Mouse (Mus musculus) forebrain, embryonic 16.5 days (tissue): Measurements from ENCODE around the gene Fads3. TPM values are rescaled to one million over a fixed set of nuclear protein-coding genes. Genes with fewer than 3 reads are reported as not detected.
A peak's percentile ranks its signal among the peaks of the same experiment; 100 is the strongest.

Experiments
- ATAC-seq: fragments of 200-750 bp; cut with Nextera tagmentation; 2 replicates; pipeline ENCODE4 v1.8.0; 2017; ENCODE audit warnings: mild to moderate bottlenecking, moderate library complexity
- H3K27ac ChIP-seq: fragments of 300-500 bp; sonication (generic); 2 replicates; pipeline ENCODE4 v1.5.1; 2014; ENCODE audit warnings: low read length, control low read depth
- H3K27me3 ChIP-seq: fragments of 300-500 bp; sonication (generic); replicated peaks from 2 replicates; pipeline ENCODE4 v1.6.1; 2014; ENCODE audit warnings: low read length; ENCODE audit not compliant: control insufficient read depth, insufficient read depth
- H3K36me3 ChIP-seq: fragments of 300-500 bp; sonication (generic); 2 replicates; pipeline ENCODE4 v1.6.1; 2014; ENCODE audit not compliant: control insufficient read depth, insufficient read depth
- H3K4me1 ChIP-seq: fragments of 300-500 bp; sonication (generic); replicated peaks from 2 replicates; pipeline ENCODE4 v1.6.1; 2014; ENCODE audit warnings: low read length; ENCODE audit not compliant: control insufficient read depth, insufficient read depth
- H3K4me2 ChIP-seq: fragments of 300-500 bp; sonication (generic); 2 replicates; pipeline ENCODE4 v1.6.1; 2014; ENCODE audit warnings: mild to moderate bottlenecking, low read length, control low read depth
- H3K4me3 ChIP-seq: fragments of 300-500 bp; sonication (generic); replicated peaks from 2 replicates; pipeline ENCODE4 v1.5.1; 2014; ENCODE audit warnings: mild to moderate bottlenecking, low read length, control low read depth
- H3K9ac ChIP-seq: fragments of 300-500 bp; sonication (generic); replicated peaks from 2 replicates; pipeline ENCODE4 v1.6.1; 2014; ENCODE audit warnings: low read depth, low read length, control low read depth
- H3K9me3 ChIP-seq: fragments of 300-500 bp; sonication (generic); 2 replicates; pipeline ENCODE4 v1.6.1; 2016; ENCODE audit warnings: low read length; ENCODE audit not compliant: control insufficient read depth
- WGBS: fragments of 180-500 bp; shearing (Covaris S2); extraction: QIAGEN DNeasy Blood & Tissue Kit; methylation state at CpG from one replicate; pipeline ENCODE4 v1.1.7; 2014; 5-methylcytosine and 5-hydroxymethylcytosine counted together
- polyA plus RNA-seq: library from polyadenylated mRNA; unstranded; fragments of >200 nt; fragmentation: Nextera tagmentation; extraction: Ambion mirVana; gene quantifications from 2 replicates; pipeline ENCODE4 v1.2.1, GENCODE M21; 2015

Gene Fads3
- polyA plus RNA-seq, 1 experiment from 2014 or later, result 20.9 TPM

- Histone ChIP-seq H3K27ac (no peak overlapping the region), H3K27me3 (no peaks in the 10 kb centered on the region), H3K4me1 (peaks cover 21% of the 10 kb centered on the region), H3K36me3 (no peaks in the 10 kb centered on the region), H3K9ac (no peak overlapping the region; the same call in 1 of the 2 replicates), H3K4me2 (peak overlapping the region; percentile 97), H3K9me3 (no peaks in the 10 kb centered on the region), H3K4me3 (peak overlapping the region; percentile 78)
- ATAC-seq, result no peak
- WGBS, result 89% methylated on average over 4 of the region's 4 CpGs
These were observed 1.4 kb downstream of the Fads3 start for GRCm38 (mm10) chr19:10042816-10043215.

- Histone ChIP-seq H3K9ac (no peak overlapping the region), H3K9me3 (no peaks in the 10 kb centered on the region), H3K27me3 (no peaks in the 10 kb centered on the region), H3K36me3 (no peaks in the 10 kb centered on the region), H3K27ac (no peak overlapping the region), H3K4me3 (no peak overlapping the region), H3K4me1 (peaks cover 21% of the 10 kb centered on the region), H3K4me2 (no peak overlapping the region)
- ATAC-seq, result no peak
These were observed 2.3 kb downstream of the Fads3 start for GRCm38 (mm10) chr19:10043643-10044042.

GRCm38 (mm10) chr19:10045707-10046106 is 4.3 kb downstream of the Fads3 start:
- WGBS, result 75% methylated on average over 2 of the region's 2 CpGs
- H3K27me3 ChIP-seq, result no peaks in the 10 kb centered on the region

GRCm38 (mm10) chr19:10046346-10046745 is 5.0 kb downstream of the Fads3 start:
- ATAC-seq, result no peak
- WGBS, result 73% methylated on average over 4 of the region's 4 CpGs

More at GRCm38 (mm10) chr19:10045707-10046106, 4.3 kb downstream of the Fads3 start:
- Histone ChIP-seq H3K4me3 (no peak overlapping the region), H3K27ac (no peak overlapping the region), H3K4me2 (no peak overlapping the region), H3K9ac (no peak overlapping the region), H3K9me3 (no peaks in the 10 kb centered on the region), H3K36me3 (no peaks in the 10 kb centered on the region), H3K4me1 (peaks cover 16% of the 10 kb centered on the region)
- ATAC-seq, result no peak

GRCm38 (mm10) chr19:10046983-10047382 is 5.6 kb downstream of the Fads3 start:
- Histone ChIP-seq H3K27me3 (no peaks in the 10 kb centered on the region), H3K4me1 (peaks cover 7% of the 10 kb centered on the region), H3K9ac (no peak overlapping the region), H3K4me2 (no peak overlapping the region), H3K4me3 (no peak overlapping the region), H3K27ac (no peak overlapping the region), H3K9me3 (no peaks in the 10 kb centered on the region), H3K36me3 (no peaks in the 10 kb centered on the region)
- ATAC-seq, result no peak
- WGBS, result 45% methylated on average over 3 of the region's 3 CpGs

More at GRCm38 (mm10) chr19:10046346-10046745, 5.0 kb downstream of the Fads3 start:
- Histone ChIP-seq H3K36me3 (no peaks in the 10 kb centered on the region), H3K4me1 (peaks cover 9% of the 10 kb centered on the region), H3K4me2 (no peak overlapping the region), H3K9me3 (no peaks in the 10 kb centered on the region), H3K4me3 (no peak overlapping the region), H3K9ac (no peak overlapping the region), H3K27me3 (no peaks in the 10 kb centered on the region), H3K27ac (no peak overlapping the region)

- ATAC-seq, result no peak
- Histone ChIP-seq H3K4me1 (no peaks in the 10 kb centered on the region), H3K36me3 (no peaks in the 10 kb centered on the region), H3K27me3 (no peaks in the 10 kb centered on the region), H3K9me3 (no peaks in the 10 kb centered on the region), H3K4me3 (no peak overlapping the region), H3K9ac (no peak overlapping the region), H3K4me2 (no peak overlapping the region), H3K27ac (no peak overlapping the region)
These were observed 8.2 kb downstream of the Fads3 start for GRCm38 (mm10) chr19:10049533-10049932.

GRCm38 (mm10) chr19:10050438-10050837 is 9.1 kb downstream of the Fads3 start:
- no peak for ATAC-seq
- H3K27ac ChIP-seq, result no peak overlapping the region
- no peak overlapping the region for H3K9ac ChIP-seq
- H3K4me3 ChIP-seq, result no peak overlapping the region
- H3K27me3 ChIP-seq, result no peaks in the 10 kb centered on the region
- 81% methylated on average over 2 of the region's 2 CpGs for WGBS
- H3K4me2 ChIP-seq, result no peak overlapping the region
- H3K9me3 ChIP-seq, result no peaks in the 10 kb centered on the region
- H3K36me3 ChIP-seq, result 0 out of 2 replicates have a peak, but pooled peaks cover 2% of the 10 kb centered on the region
- H3K4me1 ChIP-seq, result no peaks in the 10 kb centered on the region

GRCm38 (mm10) chr19:10052698-10053097 is 11.3 kb downstream of the Fads3 start:
- WGBS, result 93% methylated on average over 4 of the region's 4 CpGs
- no peak overlapping the region for H3K4me2 ChIP-seq
- H3K27ac ChIP-seq, result no peak overlapping the region
- ATAC-seq, result no peak
- no peaks in the 10 kb centered on the region for H3K4me1 ChIP-seq
- no peak overlapping the region for H3K4me3 ChIP-seq
- no peaks in the 10 kb centered on the region for H3K9me3 ChIP-seq
- no peaks in the 10 kb centered on the region for H3K27me3 ChIP-seq
- H3K36me3 ChIP-seq, result peaks cover 3% of the 10 kb centered on the region; the same call in 1 of the 2 replicates
- H3K9ac ChIP-seq, result no peak overlapping the region

- WGBS, result 92% methylated on average over 10 of the region's 10 CpGs
- H3K4me1 ChIP-seq, result no peaks in the 10 kb centered on the region
These were observed 12.4 kb downstream of the Fads3 start for GRCm38 (mm10) chr19:10053692-10054260.

More at GRCm38 (mm10) chr19:10053692-10054260, 12.4 kb downstream of the Fads3 start:
- Histone ChIP-seq H3K9ac (no peak overlapping the region), H3K4me2 (no peak overlapping the region), H3K36me3 (peaks cover 6% of the 10 kb centered on the region), H3K9me3 (no peaks in the 10 kb centered on the region), H3K27me3 (no peaks in the 10 kb centered on the region), H3K27ac (no peak overlapping the region), H3K4me3 (no peak overlapping the region)
- no peak for ATAC-seq
